8 mouse cellular contexts compared by ENCODE assay signal in genomic region chr2:29253205-29253865, GRCm38 (mm10). TPM values are rescaled to one million over a fixed set of nuclear protein-coding genes. Genes with fewer than 3 reads are reported as not detected.
A peak's percentile ranks its signal among the peaks of the same experiment; 100 is the strongest.
DNase-seq lines count a peak whose midpoint lies in the region; ATAC-seq and TF ChIP-seq lines count a peak whose summit lies in the region.

No protein-coding gene starts in this region.

- H3K9me3 ChIP-seq in liver, embryonic 11.5 days (ENCODE audit: control insufficient read depth, low read length), result no peaks in the 10 kb centered on the region

- H3ac ChIP-seq in myocyte (ENCODE audit: control insufficient read depth, insufficient read length), result peak overlapping the region; percentile 47

- TF ChIP-seq CTCF in bone marrow macrophage, adult 2 months (IDR thresholded peaks at IDR 0.05; ENCODE audit: low read depth, low read length), result no peak

- no peak overlapping the region for H3K9ac ChIP-seq in liver, embryonic 11.5 days (ENCODE audit: low read depth, low read length)

- DNase-seq in layer of hippocampus, adult 11-12 months (ENCODE audit: low spot score), result peak; percentile 73
- no peak for DNase-seq in layer of hippocampus, adult 9-10 months (ENCODE audit: low spot score)
- peak; percentile 30 to 49 for DNase-seq in heart, adult 9 months (ENCODE audit: low spot score in 2 of 2)
- DNase-seq in kidney, adult 9 months, result peak; percentile 27
- peak; percentile 41 for DNase-seq in liver, embryonic 11.5 days (ENCODE audit: low spot score)

- TF ChIP-seq POLR2A in bone marrow macrophage, adult 2 months (IDR thresholded peaks at IDR 0.05; ENCODE audit: borderline replicate concordance, low read depth, low read length), result no peak
- no peak for TF ChIP-seq POLR2A in myocyte (IDR thresholded peaks at IDR 0.05; ENCODE audit: insufficient read length, low read depth)

- no peak overlapping the region for H3K27ac ChIP-seq in bone marrow macrophage, adult 2 months (ENCODE audit: insufficient read depth, low read depth, low read length)
- no peak overlapping the region for H3K27ac ChIP-seq in liver, embryonic 11.5 days (ENCODE audit: low read depth, low read length)

- H3K4me2 ChIP-seq in liver, embryonic 11.5 days, result peak overlapping the region; percentile 90
- H3K4me2 ChIP-seq in myocyte (ENCODE audit: low read depth), result peak overlapping the region; percentile 97

- WGBS in liver, embryonic 11.5 days, result 2% methylated on average over 22 of the region's 22 CpGs

- no peaks in the 10 kb centered on the region for H3K79me2 ChIP-seq in myocyte (ENCODE audit: control insufficient read depth, insufficient read depth)

- no peaks in the 10 kb centered on the region for H3K4me1 ChIP-seq in bone marrow macrophage, adult 2 months (ENCODE audit: control insufficient read depth, insufficient read depth, low read length)
- peaks cover 8% of the 10 kb centered on the region for H3K4me1 ChIP-seq in liver, embryonic 11.5 days (replicated peaks; ENCODE audit: control insufficient read depth, insufficient read depth, low read length)

- no peak for ATAC-seq in liver, embryonic 11.5 days (replicated peaks; ENCODE audit: low FRiP score)
- ATAC-seq in megakaryocyte-erythroid progenitor cell, adult 5-6 weeks (replicated peaks; ENCODE audit: low FRiP score, low TSS enrichment, poor library complexity, severe bottlenecking), result no peak; the same call in 1 of the 2 replicates

- peaks cover 79% of the 10 kb centered on the region for H3K27me3 ChIP-seq in liver, embryonic 11.5 days (replicated peaks; ENCODE audit: control insufficient read depth, insufficient read depth, low read length)
- H3K27me3 ChIP-seq in myocyte (ENCODE audit: control insufficient read depth, insufficient read depth, insufficient read length), result peaks cover 32% of the 10 kb centered on the region

- peak overlapping the region; percentile 72 for H3K4me3 ChIP-seq in bone marrow macrophage, adult 2 months (ENCODE audit: insufficient read depth, low read length)
- peak overlapping the region; percentile 54 for H3K4me3 ChIP-seq in liver, embryonic 11.5 days (ENCODE audit: low read depth, low read length)
- peak overlapping the region; percentile 41 for H3K4me3 ChIP-seq in myocyte

- H3K36me3 ChIP-seq in liver, embryonic 11.5 days (ENCODE audit: control insufficient read depth, insufficient read depth, low read length), result no peaks in the 10 kb centered on the region
- no peaks in the 10 kb centered on the region for H3K36me3 ChIP-seq in myocyte (ENCODE audit: control insufficient read depth, insufficient read depth)

TF ChIP-seq in myocyte, 11 proteins besides CTCF, POLR2A, EP300 and RAD21:
- TF ChIP-seq USF1 (IDR thresholded peaks at IDR 0.05; ENCODE audit: low read depth) (peak; percentile 66), MAX (IDR thresholded peaks at IDR 0.05; ENCODE audit: low read depth) (no peak), POLR2AphosphoS2 (IDR thresholded peaks at IDR 0.05; ENCODE audit: insufficient read length, low read depth) (no peak), TCF3 (IDR thresholded peaks at IDR 0.05; ENCODE audit: insufficient read length, low read depth) (no peak), SRF (IDR thresholded peaks at IDR 0.05; ENCODE audit: control insufficient read depth, insufficient read length, low read depth) (no peak)

RNA-seq across cellular contexts. Expression of gene Ntng2, which starts 0.5 kb away (rescaled TPM):
- polyA plus RNA-seq in bone marrow macrophage, adult 2 months (2012; ENCODE audit: insufficient read depth, insufficient read length, missing spikeins), result 1.7 and 3.8 TPM in 2 replicates
- not detected in 2 replicates for polyA plus RNA-seq in liver, embryonic 11.5 days (2014; fragmentation: Nextera tagmentation; extraction: Ambion mirVana)
- polyA plus RNA-seq in myocyte (2012; fragmentation: generic; extraction: Trizol), result 1.5 TPM
- total RNA-seq in megakaryocyte-erythroid progenitor cell, adult 5-6 weeks (2014; fragmentation: Nextera tagmentation), result 2.3 and 2.8 TPM in 2 replicates
- total RNA-seq in megakaryocyte-erythroid progenitor cell, adult 5-6 weeks (2017), result not detected in 2 replicates
